9 mouse cellular contexts compared by ENCODE assay signal in genomic region chr12:100275850-100276249, GRCm38 (mm10).
DNase-seq lines count a peak whose midpoint lies in the region; ATAC-seq lines count a peak whose summit lies in the region.
"Had no signal": no experiment of that assay in that cellular context is flagged by ENCODE, and none has a peak within 500 bp of the region (broad histone marks: within the 10 kb centered on the region; RNA-seq: fewer than 3 reads in every experiment).

No protein-coding gene starts in this region.

- H3K4me1 ChIP-seq in neural tube, embryonic 13.5 days (replicated peaks) = peaks cover 41% of the 10 kb centered on the region
- H3K4me1 ChIP-seq in lung, embryonic 16.5 days (replicated peaks; ENCODE audit: control insufficient read depth, insufficient read depth, low read length) = peaks cover 31% of the 10 kb centered on the region

- intact Hi-C loops in heart, postnatal 14 days (cut with DNase I) = loop anchor here (1.0 kb wide), 1 partner anchor 72 kb away; no protein-coding TSS in a partner anchor

- no peak overlapping the region for H3K4me3 ChIP-seq in neural tube, embryonic 13.5 days
- no peak overlapping the region for H3K4me3 ChIP-seq in lung, embryonic 16.5 days (ENCODE audit: low read length)
- H3K4me3 ChIP-seq: liver, embryonic 15.5 days had no signal

- DNase-seq in neural tube, embryonic 10.5 days (ENCODE audit: extremely low spot score, low spot score) = no peak
- DNase-seq in adrenal gland, postnatal 4 days (ENCODE audit: low spot score in 2 of 2) = peak; percentile 42 to 72
- DNase-seq in heart, postnatal 14 days = peak; percentile 88 to 90
- peak; percentile 69 for DNase-seq in testis, postnatal 10 days (ENCODE audit: low spot score)
- DNase-seq in right cerebral cortex, postnatal 14 days = no peak
- no peak for DNase-seq in thymus, postnatal 14 days

- no peaks in the 10 kb centered on the region for H3K9me3 ChIP-seq in neural tube, embryonic 13.5 days
- no peaks in the 10 kb centered on the region for H3K9me3 ChIP-seq in lung, embryonic 16.5 days (ENCODE audit: control insufficient read depth, low read length)
- H3K9me3 ChIP-seq: liver, embryonic 15.5 days had no signal

- no peak for ATAC-seq in neural tube, embryonic 13.5 days (ENCODE audit: low read depth)
- ATAC-seq in lung, embryonic 16.5 days (ENCODE audit: low read depth) = peak; percentile 75

- H3K27ac ChIP-seq in neural tube, embryonic 13.5 days (replicated peaks) = peak overlapping the region; percentile 63
- 0 out of 2 replicates have a peak overlapping the region, but pooled peaks have one; percentile 50 for H3K27ac ChIP-seq in lung, embryonic 16.5 days (ENCODE audit: low read length)
- H3K27ac ChIP-seq: liver, embryonic 15.5 days had no signal

- H3K36me3 ChIP-seq in neural tube, embryonic 13.5 days = no peaks in the 10 kb centered on the region
- H3K36me3 ChIP-seq in lung, embryonic 16.5 days (ENCODE audit: control insufficient read depth, insufficient read depth, low read length) = no peaks in the 10 kb centered on the region
- H3K36me3 ChIP-seq: liver, embryonic 15.5 days had no signal

- 0 out of 2 replicates have a peak, but pooled peaks cover 5% of the 10 kb centered on the region for H3K27me3 ChIP-seq in neural tube, embryonic 13.5 days
- H3K27me3 ChIP-seq in lung, embryonic 16.5 days (ENCODE audit: control insufficient read depth, insufficient read depth, low read depth, low read length) = no peaks in the 10 kb centered on the region
- H3K27me3 ChIP-seq: liver, embryonic 15.5 days had no signal

- WGBS in neural tube, embryonic 13.5 days = 72% methylated on average over 5 of the region's 5 CpGs
- WGBS in lung, embryonic 16.5 days = 50% methylated on average over 5 of the region's 5 CpGs

- no peak overlapping the region for H3K9ac ChIP-seq in neural tube, embryonic 13.5 days
- H3K9ac ChIP-seq in lung, embryonic 16.5 days (ENCODE audit: low read length) = no peak overlapping the region
- H3K9ac ChIP-seq: liver, embryonic 15.5 days had no signal

- H3K4me2 ChIP-seq in neural tube, embryonic 13.5 days = no peak overlapping the region
- no peak overlapping the region for H3K4me2 ChIP-seq in lung, embryonic 16.5 days (ENCODE audit: low read depth, low read length)
- H3K4me2 ChIP-seq: liver, embryonic 15.5 days had no signal

Comparison
In these comparisons a context has a peak if more than half of its experiments do, and no peak if none do; other contexts are left out.
1. DNase-seq: peak in adrenal gland, postnatal 4 days (2 of 2), heart, postnatal 14 days (2 of 2) and testis, postnatal 10 days (single experiment); none in neural tube, embryonic 10.5 days (single experiment), right cerebral cortex, postnatal 14 days (single experiment) and thymus, postnatal 14 days (single experiment).